In the genomic region with DNA sequence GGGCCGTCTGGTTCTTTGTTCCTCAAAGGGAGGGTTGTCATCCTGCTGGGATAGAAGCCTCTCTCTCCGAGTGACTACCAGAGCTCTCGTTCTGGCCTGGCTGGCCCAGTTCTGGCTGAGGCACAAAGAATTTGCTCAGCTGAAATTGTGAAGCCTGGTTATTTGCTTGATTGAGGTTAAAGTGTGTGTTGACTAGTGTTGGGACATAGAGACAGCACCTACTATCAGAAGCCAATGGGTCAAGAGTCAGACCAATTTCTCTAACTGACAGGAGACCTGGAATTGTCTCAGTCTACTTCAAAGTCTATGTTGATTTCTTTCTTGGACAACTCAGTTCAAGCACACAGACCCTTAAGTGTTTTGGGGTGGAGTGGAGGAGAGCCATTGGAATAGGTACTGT, we compare ENCODE assay signal across 35 mouse cellular contexts. TPM values are rescaled to one million over a fixed set of nuclear protein-coding genes. Genes with fewer than 3 reads are reported as not detected.
"Had no signal": no experiment of that assay in that cellular context is flagged by ENCODE, and none has a peak within 500 bp of the region (broad histone marks: within the 10 kb centered on the region; RNA-seq: fewer than 3 reads in every experiment).

No protein-coding gene starts in this region.

- H3K27me3 ChIP-seq: limb, embryonic 12.5 days; limb, embryonic 13.5 days; limb, embryonic 15.5 days; liver, embryonic 13.5 days; liver, embryonic 15.5 days; lung, embryonic 15.5 days; megakaryocyte, embryonic 14.5 days; midbrain, embryonic 12.5 days; midbrain, embryonic 13.5 days; midbrain, embryonic 15.5 days; neural tube, embryonic 12.5 days had no signal

- DNase-seq: left cerebral cortex, postnatal 4 days; liver, embryonic 13.5 days; lung, adult 18-20 months; lung, adult 2 months; lung, embryonic 14.5 days; lung, postnatal 10 days; lung, postnatal 14 days; lung, postnatal 36 days; lung, postnatal 4 days; midbrain, embryonic 14.5 days had no signal

- H3K4me1 ChIP-seq: limb, embryonic 10.5 days; limb, embryonic 12.5 days; limb, embryonic 13.5 days; limb, embryonic 15.5 days; liver, embryonic 13.5 days; liver, embryonic 15.5 days; lung, embryonic 15.5 days; megakaryocyte, embryonic 14.5 days; midbrain, embryonic 10.5 days; midbrain, embryonic 12.5 days; midbrain, embryonic 13.5 days; midbrain, embryonic 15.5 days; neural tube, embryonic 12.5 days had no signal

- H3K4me3 ChIP-seq: left cerebral cortex, adult 2 months; limb, embryonic 10.5 days; limb, embryonic 12.5 days; limb, embryonic 13.5 days; limb, embryonic 15.5 days; liver, embryonic 13.5 days; liver, embryonic 15.5 days; lung, embryonic 15.5 days; megakaryocyte, embryonic 14.5 days; midbrain, embryonic 10.5 days; midbrain, embryonic 12.5 days; midbrain, embryonic 13.5 days; midbrain, embryonic 15.5 days; myocyte; neural tube, embryonic 12.5 days had no signal

- H3K9me3 ChIP-seq: limb, embryonic 10.5 days; limb, embryonic 12.5 days; limb, embryonic 13.5 days; limb, embryonic 15.5 days; lung, embryonic 15.5 days; midbrain, embryonic 10.5 days; midbrain, embryonic 12.5 days; midbrain, embryonic 13.5 days; midbrain, embryonic 15.5 days; neural tube, embryonic 12.5 days had no signal

- H3K4me2 ChIP-seq: limb, embryonic 12.5 days; limb, embryonic 13.5 days; limb, embryonic 15.5 days; liver, embryonic 11.5 days; liver, embryonic 13.5 days; liver, embryonic 15.5 days; lung, embryonic 14.5 days; lung, embryonic 15.5 days; midbrain, embryonic 11.5 days; midbrain, embryonic 12.5 days; midbrain, embryonic 13.5 days; midbrain, embryonic 15.5 days; neural tube, embryonic 12.5 days had no signal

- ATAC-seq: lung, postnatal 0 days; midbrain, embryonic 13.5 days; midbrain, embryonic 15.5 days; midbrain, embryonic 16.5 days had no signal

- H3K9ac ChIP-seq: limb, embryonic 12.5 days; limb, embryonic 13.5 days; limb, embryonic 15.5 days; liver, embryonic 13.5 days; liver, embryonic 14.5 days; liver, embryonic 15.5 days; lung, embryonic 14.5 days; lung, embryonic 15.5 days; midbrain, embryonic 12.5 days; midbrain, embryonic 13.5 days; midbrain, embryonic 15.5 days; neural tube, embryonic 12.5 days had no signal

- H3K36me3 ChIP-seq: limb, embryonic 10.5 days; limb, embryonic 12.5 days; liver, embryonic 13.5 days; liver, embryonic 15.5 days; midbrain, embryonic 10.5 days; midbrain, embryonic 12.5 days; midbrain, embryonic 13.5 days; midbrain, embryonic 15.5 days; neural tube, embryonic 12.5 days had no signal

- H3K27ac ChIP-seq: left cerebral cortex, adult 2 months; limb, embryonic 10.5 days; limb, embryonic 12.5 days; limb, embryonic 13.5 days; limb, embryonic 15.5 days; liver, embryonic 13.5 days; liver, embryonic 14.5 days; liver, embryonic 15.5 days; lung, embryonic 15.5 days; macrophage; midbrain, embryonic 10.5 days; midbrain, embryonic 12.5 days; midbrain, embryonic 13.5 days; midbrain, embryonic 15.5 days; neural tube, embryonic 12.5 days had no signal

RNA-seq across cellular contexts. Expression of gene 1700001L19Rik, which starts 29.8 kb away (rescaled TPM):
- total RNA-seq: megakaryocyte progenitor cell, adult 5-6 weeks; megakaryocyte, adult 5-6 weeks; megakaryocyte-erythroid progenitor cell, adult 5-6 weeks; monocyte, adult 5-6 weeks had no signal
- polyA plus RNA-seq: liver, embryonic 11.5 days; liver, embryonic 13.5 days; liver, embryonic 14.5 days; liver, embryonic 15.5 days; liver, embryonic 16.5 days; macrophage had no signal
